Mouse (Mus musculus) heart, postnatal 0 days (tissue): ENCODE results near the gene Gm44790.

Experiments used
- CTCF ChIP-seq: IDR thresholded peaks from 2 replicates; pipeline ENCODE4 v1.5.1; 2016; ENCODE audit warnings: antibody characterized with exemption, control low read depth, low read depth
- EP300 ChIP-seq: IDR thresholded peaks from 2 replicates; pipeline ENCODE4 v1.6.1; 2016; ENCODE audit warnings: antibody characterized with exemption, low read depth

DNA sequence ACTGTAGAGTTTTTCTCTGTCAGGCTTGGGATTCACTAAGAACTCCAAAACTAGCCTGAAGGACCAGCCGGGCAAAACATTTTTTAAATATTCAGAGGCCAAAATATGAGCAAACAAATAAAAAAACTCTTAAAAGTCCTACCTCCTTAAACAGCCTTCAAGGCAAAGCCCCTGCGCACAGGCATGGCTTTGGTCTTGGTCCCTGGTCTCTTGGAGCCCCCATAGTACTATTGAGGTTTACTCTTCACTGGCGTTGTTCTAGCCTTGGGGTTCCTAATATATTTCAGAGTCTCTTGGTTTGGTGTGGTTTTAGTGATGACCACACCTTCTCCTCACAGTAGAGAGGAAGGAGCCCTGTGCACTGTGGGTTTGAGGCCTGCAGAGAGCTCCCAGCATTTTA, 5.1 kb downstream of the Gm44790 start:
- no peak for TF ChIP-seq EP300
- TF ChIP-seq CTCF = no peak
